Mouse (Mus musculus) pancreas, adult 10 weeks (tissue): Measurements from ENCODE around the gene Gpx7. TPM values are rescaled to one million over a fixed set of nuclear protein-coding genes. Genes with fewer than 3 reads are reported as not detected.

Experiments used
- polyA plus RNA-seq: library from polyadenylated mRNA; stranded (reverse); fragments of 350-450 nt; fragmentation: Illumina TruSeq; extraction: RNeasy Lipid Tissue Mini Kit (QIAGEN cat#74804); gene quantifications from one replicate; pipeline ENCODE4 v1.2.3, GENCODE M21; 2015; ENCODE audit warnings: low read depth, low replicate concordance; ENCODE audit not compliant: insufficient read depth

The Gpx7 gene
- polyA plus RNA-seq: 4.0 TPM

GRCm38 (mm10) chr4:108406861-108407401 lies at the start of gene Gpx7:
Gpx7 (minus strand) TSS chr4:108406961.

GRCm38 (mm10) chr4:108383183-108383714 lies 23.5 kb downstream of the Gpx7 start, which contains the start of gene Shisal2a:
Shisal2a (minus strand) TSS chr4:108383349.

Other genes with a start within 250 kb of the Gpx7 start
- gene Echdc2, start 241.5 kb downstream of the Gpx7 start, polyA plus RNA-seq: 145 TPM
- not detected for gene Zyg11a, start 188.9 kb downstream of the Gpx7 start, polyA plus RNA-seq
- gene Zyg11b, start 105.9 kb downstream of the Gpx7 start, polyA plus RNA-seq: 2.5 TPM
- 0.92 TPM for gene Coa7, start 78.8 kb downstream of the Gpx7 start, polyA plus RNA-seq
- gene Shisal2a, start 23.6 kb downstream of the Gpx7 start, polyA plus RNA-seq: not detected
- 14.8 TPM for gene Tut4, start 52.5 kb upstream of the Gpx7 start, polyA plus RNA-seq
- 5.9 TPM for gene Prpf38a, start 172.4 kb upstream of the Gpx7 start, polyA plus RNA-seq
- gene Orc1, start 172.5 kb upstream of the Gpx7 start, polyA plus RNA-seq: not detected
- gene Cc2d1b, start 213.0 kb upstream of the Gpx7 start, polyA plus RNA-seq: 30.5 TPM